Mouse (Mus musculus): ENCODE measurements at regions not wholly inside any gene's neighbourhood (a gene's known extent, or its start where the extent isn't known, plus 50 kb on each side); places are given as distances from the start of the nearest gene placed in this dataset.

- TF ChIP-seq ZC3H11A (IDR thresholded peaks at IDR 0.05; ENCODE audit: low read depth, low read length) (no peak), TCF12 (IDR thresholded peaks at IDR 0.05; ENCODE audit: low read depth, low read length) (no peak), ZMIZ1 (IDR thresholded peaks at IDR 0.05; ENCODE audit: low read depth, low read length) (no peak)
Measured at GRCm38 (mm10) chr12:16015596-16015995, 198.9 kb upstream of the Trib2 start.

All from MEL (cell line).